ENCODE assay signal across 26 mouse cellular contexts in the genomic region with DNA sequence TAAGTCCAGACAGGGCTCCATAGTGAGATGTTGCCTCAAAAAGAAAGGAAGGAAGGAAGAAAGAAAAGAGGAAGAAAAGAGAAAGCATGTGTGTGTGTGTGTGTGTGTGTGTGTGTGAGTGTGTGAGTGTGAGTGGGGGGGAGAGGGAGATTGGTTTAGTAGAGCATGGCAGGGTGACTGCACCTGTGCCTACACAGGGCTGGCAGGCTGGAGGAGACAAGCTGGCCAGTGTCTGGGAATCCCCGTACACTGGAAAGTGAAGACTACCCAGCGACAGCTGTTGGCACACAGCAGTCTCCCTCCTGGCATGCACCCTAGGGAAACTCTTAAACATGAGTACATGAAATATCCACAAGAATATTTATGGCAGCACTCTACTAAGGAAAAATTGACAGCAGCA. TPM values are rescaled to one million over a fixed set of nuclear protein-coding genes. Genes with fewer than 3 reads are reported as not detected.
DNase-seq lines count a peak whose midpoint lies in the region; TF ChIP-seq lines count a peak whose summit lies in the region.
"Had no signal": no experiment of that assay in that cellular context is flagged by ENCODE, and none has a peak within 500 bp of the region (broad histone marks: within the 10 kb centered on the region; RNA-seq: fewer than 3 reads in every experiment).

No protein-coding gene starts in this region.

- TF ChIP-seq EP300 in CH12.LX (IDR thresholded peaks at IDR 0.05; ENCODE audit: low read length): 0 out of 2 replicates have a peak, but pooled peaks have one; percentile 25

- TF ChIP-seq POLR2A in CH12.LX (IDR thresholded peaks at IDR 0.05; ENCODE audit: low read depth, low read length): no peak

- H3K27ac ChIP-seq in gastrocnemius, adult 2 months: no peak overlapping the region
- H3K27ac ChIP-seq in CH12.LX (ENCODE audit: insufficient read depth, low read depth): no peak overlapping the region
- H3K27ac ChIP-seq: embryonic facial prominence, embryonic 13.5 days; embryonic facial prominence, embryonic 15.5 days; forebrain, embryonic 10.5 days; forebrain, embryonic 12.5 days had no signal

- H3K9ac ChIP-seq in CH12.LX (ENCODE audit: insufficient read depth, low read depth): no peak overlapping the region
- H3K9ac ChIP-seq: embryonic facial prominence, embryonic 13.5 days; embryonic facial prominence, embryonic 15.5 days; forebrain, embryonic 12.5 days had no signal

- no peaks in the 10 kb centered on the region for H3K9me3 ChIP-seq in CH12.LX (replicated peaks; ENCODE audit: low read length)
- H3K9me3 ChIP-seq: embryonic facial prominence, embryonic 13.5 days; embryonic facial prominence, embryonic 15.5 days; forebrain, embryonic 10.5 days; forebrain, embryonic 12.5 days had no signal

- intact Hi-C loops in gastrocnemius, adult 2 months (cut with DNase I): no loop called here

- no peaks in the 10 kb centered on the region for H3K27me3 ChIP-seq in CH12.LX (replicated peaks)
- H3K27me3 ChIP-seq: embryonic facial prominence, embryonic 15.5 days; forebrain, embryonic 12.5 days had no signal

- no peak for TF ChIP-seq CTCF in gastrocnemius, adult 2 months (IDR thresholded peaks at IDR 0.05)
- TF ChIP-seq CTCF in CH12.LX (conservative IDR thresholded peaks at IDR 0.05 in 1 of 2, IDR thresholded peaks at IDR 0.05 in 1 of 2; ENCODE audit: low read depth in 2 of 2, low read length in 2 of 2): no peak

- peak; percentile 25 for DNase-seq in gastrocnemius, adult 2 months
- DNase-seq in gastrocnemius, postnatal 25 days: no peak
- peak; percentile 74 for DNase-seq in A20 (ENCODE audit: low read depth, low spot score)
- peak; percentile 33 for DNase-seq in CH12.LX (ENCODE audit: extremely low read depth)
- DNase-seq in skeletal muscle tissue, adult 2 months (ENCODE audit: low read depth, low spot score): peak; percentile 13
- no peak for DNase-seq in T-cell, adult 2 months (ENCODE audit: low spot score)
- no peak for DNase-seq in heart, adult 9 months (ENCODE audit: low spot score in 2 of 2)
- no peak for DNase-seq in cerebellum, adult 11 months
- DNase-seq: adrenal gland, adult 8-10 months; adrenal gland, postnatal 14 days; adrenal gland, postnatal 36 days; B cell, adult 2 months; cerebellum, adult 18-20 months; cerebellum, adult 8-10 months; cerebellum, adult 9-11 months; cerebellum, postnatal 14 days; cerebellum, postnatal 36 days; embryo, embryonic 11 days had no signal

- H3K79me2 ChIP-seq in CH12.LX (replicated peaks; ENCODE audit: control insufficient read depth, extremely low read depth, insufficient read depth, poor library complexity, severe bottlenecking): no peaks in the 10 kb centered on the region

- no peak overlapping the region for H3K4me2 ChIP-seq in CH12.LX (ENCODE audit: insufficient read depth, low read depth, poor library complexity, severe bottlenecking)
- H3K4me2 ChIP-seq: embryonic facial prominence, embryonic 13.5 days; embryonic facial prominence, embryonic 15.5 days; forebrain, embryonic 12.5 days had no signal

- in situ Hi-C loops in CH12.LX (cut with MboI; ENCODE audit: low pct_ligation_motif_present, low pct_unique_long_range_greater_than_20kb, low sequenced_read_pairs): no loop called here

- TF ChIP-seq RAD21 in CH12.LX (IDR thresholded peaks at IDR 0.05; ENCODE audit: low read depth, low read length): no peak

- H3K4me1 ChIP-seq in CH12.LX (ENCODE audit: control insufficient read depth in 1 of 2, insufficient read depth in 2 of 2): peaks cover 0 to 10% of the 10 kb centered on the region in 2 experiments; a peak in 2 of 4 replicates
- H3K4me1 ChIP-seq: embryonic facial prominence, embryonic 13.5 days; embryonic facial prominence, embryonic 15.5 days; forebrain, embryonic 10.5 days; forebrain, embryonic 12.5 days had no signal

- no peak overlapping the region for H3K4me3 ChIP-seq in gastrocnemius, adult 2 months
- no peak overlapping the region for H3K4me3 ChIP-seq in CH12.LX (replicated peaks in 1 of 3; ENCODE audit: low read depth in 2 of 3, low read length in 2 of 3, poor library complexity in 1 of 3)
- H3K4me3 ChIP-seq: embryonic facial prominence, embryonic 13.5 days; embryonic facial prominence, embryonic 15.5 days; erythroblast, embryonic 14.5 days; forebrain, embryonic 10.5 days; forebrain, embryonic 12.5 days had no signal

- dilution Hi-C loops in CH12.LX (cut with MboI; ENCODE audit: extremely low pct_ligation_motif_present, extremely low pct_unique_long_range_greater_than_20kb, low sequenced_read_pairs): no loop called here

- peaks cover 4 to 13% of the 10 kb centered on the region in 2 experiments for H3K36me3 ChIP-seq in CH12.LX (replicated peaks in 1 of 2; ENCODE audit: control insufficient read depth in 1 of 2, insufficient read depth in 1 of 2, low read length in 1 of 2)
- H3K36me3 ChIP-seq: embryonic facial prominence, embryonic 15.5 days had no signal

TF ChIP-seq in CH12.LX, 34 proteins besides CTCF, POLR2A, EP300 and RAD21:
- no peak for TF ChIP-seq SMC3 (IDR thresholded peaks at IDR 0.05; ENCODE audit: low read depth, low read length)

RNA-seq across cellular contexts. Expression of gene Tlr13, which starts 20.2 kb away (rescaled TPM):
- under 1 TPM; 0.11 to 0.15 TPM for total RNA-seq in gastrocnemius, adult 2 months (2021)
- under 1 TPM; 0.21 to 0.31 TPM for total RNA-seq in gastrocnemius, postnatal 25 days (2021)
- total RNA-seq in CH12.LX (2012; rRNA removed): not detected in 2 replicates
- total RNA-seq in CH12.LX (2014; rRNA removed): not detected in 2 replicates
- polyA plus RNA-seq in CH12.LX (2012; ENCODE audit: insufficient read length, low read depth): 0.08 TPM in 1 of 2 replicates, not detected in the other
- total RNA-seq: ES-E14, MEL had no signal
- polyA plus RNA-seq: CD4-positive, CD25-positive, alpha-beta regulatory T cell, adult 4 months; erythroblast, embryonic 14.5 days had no signal

Comparison
In these comparisons a context has a peak if more than half of its experiments do, and no peak if none do; other contexts are left out.
1. DNase-seq: peak in gastrocnemius, adult 2 months (single experiment), A20 (single experiment), CH12.LX (single experiment) and skeletal muscle tissue, adult 2 months (single experiment); none in gastrocnemius, postnatal 25 days (single experiment), T-cell, adult 2 months (single experiment), heart, adult 9 months (0 of 2) and cerebellum, adult 11 months (single experiment).